Mouse (Mus musculus): Measurements from ENCODE around the gene Gm8251.

DNA sequence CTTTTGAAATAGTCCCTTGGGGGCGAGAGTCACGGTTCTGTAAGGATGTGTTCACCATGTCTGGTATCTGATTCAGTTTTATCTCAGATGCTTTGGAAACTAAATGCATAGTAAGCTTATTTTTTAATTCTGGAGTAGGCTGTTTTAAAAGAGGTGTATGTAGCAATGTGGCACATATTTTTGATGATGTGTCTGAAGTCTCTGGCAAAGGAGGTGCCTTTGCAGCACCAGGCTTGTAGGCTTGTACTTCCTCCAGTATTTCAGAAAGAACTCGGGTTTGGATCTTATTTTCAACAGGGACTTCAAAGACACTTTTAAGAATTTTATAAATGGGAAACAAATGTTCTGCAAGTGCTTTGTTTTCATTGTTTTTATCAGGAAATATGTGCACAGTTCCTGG is 3.9 kb downstream of the Gm8251 start:
- no peak for TF ChIP-seq CTCF (IDR thresholded peaks at IDR 0.05; ENCODE audit: borderline replicate concordance, control insufficient read depth, extremely low read depth, insufficient read depth, low read length, poor library complexity)
- TF ChIP-seq POLR2A (IDR thresholded peaks at IDR 0.05; ENCODE audit: control insufficient read depth, extremely low read depth, insufficient read depth, low read length, poor library complexity), result no peak
